Mouse (Mus musculus) forebrain, embryonic 12.5 days (tissue): Measurements from ENCODE around the gene Kank3. TPM values are rescaled to one million over a fixed set of nuclear protein-coding genes. Genes with fewer than 3 reads are reported as not detected.
"Not testable (repeated sequence)": the region's sequence is repeated elsewhere in the genome, so short reads cannot be mapped to it uniquely, and the experiment has no call there.

Experiments
- ATAC-seq: fragments of 200-750 bp; cut with Nextera tagmentation; 2 replicates; pipeline ENCODE4 v1.8.0; 2017; ENCODE audit warnings: moderate TSS enrichment; ENCODE audit not compliant: low FRiP score
- H3K27ac ChIP-seq: fragments of 300-500 bp; sonication (generic); 2 replicates; pipeline ENCODE4 v1.5.1; 2016; ENCODE audit warnings: mild to moderate bottlenecking
- H3K27me3 ChIP-seq: fragments of 300-500 bp; sonication (generic); 2 replicates; pipeline ENCODE4 v1.6.1; 2016; ENCODE audit warnings: mild to moderate bottlenecking
- H3K36me3 ChIP-seq: fragments of 300-500 bp; sonication (generic); replicated peaks from 2 replicates; pipeline ENCODE4 v1.6.1; 2016; ENCODE audit warnings: mild to moderate bottlenecking
- H3K4me1 ChIP-seq: fragments of 300-500 bp; sonication (generic); 2 replicates; pipeline ENCODE4 v1.6.1; 2016
- H3K4me2 ChIP-seq: fragments of 300-500 bp; sonication (generic); 2 replicates; pipeline ENCODE4 v1.6.1; 2016; ENCODE audit warnings: mild to moderate bottlenecking, moderate library complexity
- H3K4me3 ChIP-seq: fragments of 300-500 bp; sonication (generic); replicated peaks from 2 replicates; pipeline ENCODE4 v1.5.1; 2016; ENCODE audit warnings: mild to moderate bottlenecking
- H3K9ac ChIP-seq: fragments of 300-500 bp; sonication (generic); 2 replicates; pipeline ENCODE4 v1.6.1; 2016; ENCODE audit warnings: mild to moderate bottlenecking
- H3K9me3 ChIP-seq: fragments of 300-500 bp; sonication (generic); 2 replicates; pipeline ENCODE4 v1.6.1; 2016
- WGBS: fragments of 180-500 bp; shearing (Covaris S2); methylation state at CpG from one replicate; pipeline ENCODE4 v1.1.7; 2016; 5-methylcytosine and 5-hydroxymethylcytosine counted together
- polyA plus RNA-seq: library from polyadenylated mRNA; unstranded; fragments of >200 nt; fragmentation: Nextera tagmentation; extraction: Ambion mirVana; gene quantifications from 2 replicates; pipeline ENCODE4 v1.2.1, GENCODE M21; 2016

Kank3 gene
- polyA plus RNA-seq, 1 experiment from 2014 or later, result 27.3 TPM

DNA sequence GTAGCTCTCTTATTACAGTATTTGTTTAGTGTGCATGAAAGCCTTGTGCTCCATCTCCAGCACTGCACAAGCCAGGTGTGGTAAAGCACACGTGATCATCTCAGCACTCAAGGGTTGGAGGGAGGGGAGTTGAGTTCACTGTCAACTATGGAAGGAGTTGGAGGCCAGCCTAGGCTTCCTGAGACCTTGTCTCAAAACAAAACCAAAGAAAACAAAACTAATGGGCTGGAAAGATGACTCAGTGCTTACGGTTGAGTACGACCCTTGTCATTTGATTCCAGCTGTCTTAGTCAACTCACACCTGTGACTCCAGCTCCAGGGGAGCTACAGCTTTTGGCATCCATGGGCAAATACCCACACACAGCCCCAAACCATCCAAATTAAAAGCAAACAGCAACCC is 2.2 kb downstream of the Kank3 start:
- H3K4me3 ChIP-seq, result no peak overlapping the region
- 82% methylated on average over 3 of the region's 3 CpGs for WGBS
- no peak overlapping the region for H3K27ac ChIP-seq
- no peak overlapping the region for H3K9ac ChIP-seq
- peaks cover 17% of the 10 kb centered on the region for H3K4me1 ChIP-seq
- ATAC-seq, result no peak
- H3K36me3 ChIP-seq, result no peaks in the 10 kb centered on the region
- H3K4me2 ChIP-seq, result no peak overlapping the region
- H3K27me3 ChIP-seq, result peaks cover 17% of the 10 kb centered on the region
- no peaks in the 10 kb centered on the region for H3K9me3 ChIP-seq

DNA sequence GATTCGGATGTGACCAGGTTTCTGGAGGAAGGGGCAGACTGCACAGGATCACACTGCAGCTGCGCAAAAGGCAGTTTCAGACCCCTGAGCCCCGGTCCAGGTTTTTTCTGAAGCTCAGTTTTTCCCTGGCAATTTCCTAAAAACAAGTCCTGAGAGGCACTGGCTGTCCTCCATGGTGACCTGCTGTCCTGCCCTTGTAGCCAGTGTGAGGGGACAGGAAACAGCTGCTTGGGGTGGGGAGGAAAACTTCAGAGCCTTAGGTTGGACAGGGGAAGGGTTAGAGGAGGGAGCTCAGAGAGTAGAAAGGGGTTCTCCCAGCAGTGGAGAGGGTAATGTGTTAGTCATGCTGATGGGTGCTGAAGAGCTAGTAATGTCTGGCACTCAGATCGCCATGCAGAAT is 2.7 kb downstream of the Kank3 start:
- Histone ChIP-seq H3K36me3 (no peaks in the 10 kb centered on the region), H3K27ac (no peak overlapping the region), H3K27me3 (peaks cover 17% of the 10 kb centered on the region), H3K9ac (no peak overlapping the region), H3K9me3 (no peaks in the 10 kb centered on the region), H3K4me2 (no peak overlapping the region), H3K4me1 (peaks cover 19% of the 10 kb centered on the region), H3K4me3 (no peak overlapping the region)
- WGBS, result 76% methylated on average over 4 of the region's 4 CpGs
- no peak for ATAC-seq

DNA sequence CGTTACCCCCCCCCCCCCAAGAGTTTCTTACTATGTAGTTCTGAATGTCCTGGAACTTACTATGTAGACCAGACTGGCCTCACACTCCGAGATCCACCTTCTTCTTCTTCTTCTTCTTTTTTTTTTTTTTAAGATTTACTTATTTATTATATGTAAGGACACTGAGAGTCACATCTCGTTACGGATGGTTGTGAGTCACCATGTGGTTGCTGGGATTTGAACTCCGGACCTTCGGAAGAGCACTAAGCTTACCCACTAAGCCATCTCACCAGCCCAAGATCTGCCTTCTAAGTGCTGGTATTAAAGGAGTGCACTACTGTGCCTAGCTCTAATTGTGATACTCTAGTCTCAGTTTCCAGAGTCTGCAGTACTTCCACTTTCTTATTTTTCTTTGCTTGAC is 5.1 kb downstream of the Kank3 start:
- H3K27ac ChIP-seq, result no peak overlapping the region
- H3K4me3 ChIP-seq, result no peak overlapping the region
- no peak overlapping the region for H3K4me2 ChIP-seq
- no peak overlapping the region for H3K9ac ChIP-seq
- peaks cover 16% of the 10 kb centered on the region for H3K27me3 ChIP-seq
- peaks cover 19% of the 10 kb centered on the region for H3K36me3 ChIP-seq
- H3K9me3 ChIP-seq, result no peaks in the 10 kb centered on the region
- H3K4me1 ChIP-seq, result peaks cover 31% of the 10 kb centered on the region
- 93% methylated on average over 5 of the region's 6 CpGs for WGBS
- ATAC-seq, result no peak

DNA sequence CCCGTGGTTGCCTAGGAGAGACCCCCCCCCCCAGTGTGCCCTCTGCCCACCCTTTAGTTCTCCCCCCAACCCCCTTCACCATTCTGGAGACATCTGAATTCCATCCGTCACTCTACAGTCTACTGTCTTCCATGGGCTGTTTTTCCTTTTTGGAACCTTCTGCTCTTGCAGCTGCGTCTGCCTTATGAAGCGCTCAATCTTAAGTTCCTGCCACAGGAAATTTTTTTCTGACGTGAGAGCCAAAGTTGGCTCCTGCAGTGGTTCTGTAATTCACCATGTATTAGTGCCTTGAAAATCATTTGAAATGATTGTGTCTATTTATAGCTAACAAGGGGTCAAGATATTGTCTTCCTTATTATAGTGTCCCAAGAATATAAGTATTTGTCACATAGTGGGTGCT is 6.3 kb downstream of the Kank3 start:
- Histone ChIP-seq H3K4me2 (peak overlapping the region; percentile 82), H3K9me3 (no peaks in the 10 kb centered on the region), H3K9ac (no peak overlapping the region), H3K36me3 (peaks cover 31% of the 10 kb centered on the region), H3K4me3 (peak overlapping the region; percentile 50; the same call in 1 of the 2 replicates), H3K27me3 (peaks cover 4% of the 10 kb centered on the region), H3K4me1 (peaks cover 22% of the 10 kb centered on the region), H3K27ac (no peak overlapping the region)
- no peak for ATAC-seq
- WGBS, result 76% methylated on average over 5 of the region's 5 CpGs

DNA sequence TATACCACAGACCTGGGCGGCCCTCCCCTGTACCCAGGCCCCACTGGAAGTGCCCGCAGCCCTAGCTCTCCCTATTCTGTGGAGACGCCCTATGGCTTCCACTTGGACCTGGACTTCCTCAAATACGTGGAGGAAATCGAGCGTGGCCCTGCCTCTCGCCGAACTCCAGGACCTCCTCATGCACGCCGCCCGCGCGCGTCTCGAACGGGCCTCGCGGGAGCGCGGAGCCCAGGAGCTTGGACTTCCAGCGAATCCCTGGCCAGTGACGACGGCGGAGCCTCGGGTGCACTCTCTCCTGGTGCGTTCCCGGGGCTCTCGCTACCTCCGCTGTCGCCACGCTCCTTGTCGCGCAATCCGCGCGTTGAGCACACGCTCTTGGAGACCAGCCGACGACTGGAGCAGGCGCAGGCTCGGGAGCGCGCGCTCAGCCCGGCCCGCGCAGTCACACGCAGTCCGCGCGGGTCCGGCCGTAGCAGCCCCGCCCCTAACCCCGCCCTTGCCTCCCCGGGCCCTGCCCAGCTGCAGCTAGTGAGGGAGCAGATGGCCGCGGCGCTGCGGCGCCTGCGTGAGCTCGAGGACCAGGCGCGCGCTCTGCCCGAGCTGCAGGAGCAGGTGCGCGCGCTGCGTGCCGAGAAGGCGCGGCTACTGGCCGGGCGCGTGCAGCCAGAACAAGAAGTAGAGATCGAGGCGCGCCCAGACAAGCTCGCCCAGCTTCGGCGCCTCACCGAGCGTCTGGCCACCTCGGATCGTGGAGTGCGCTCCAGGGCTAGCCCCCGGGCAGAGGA is 7.1 kb downstream of the Kank3 start:
- Histone ChIP-seq H3K4me3 (peak overlapping the region; percentile 50), H3K36me3 (peaks cover 39% of the 10 kb centered on the region), H3K9me3 (no peaks in the 10 kb centered on the region), H3K27ac (peak overlapping the region; percentile 87), H3K27me3 (peaks cover under 1% of the 10 kb centered on the region; the same call in 1 of the 2 replicates), H3K4me1 (peaks cover 28% of the 10 kb centered on the region), H3K9ac (peak overlapping the region; percentile 80), H3K4me2 (peak overlapping the region; percentile 82)
- ATAC-seq, result peak; percentile 97
- WGBS, result under 1% methylated on average over 89 of the region's 89 CpGs

DNA sequence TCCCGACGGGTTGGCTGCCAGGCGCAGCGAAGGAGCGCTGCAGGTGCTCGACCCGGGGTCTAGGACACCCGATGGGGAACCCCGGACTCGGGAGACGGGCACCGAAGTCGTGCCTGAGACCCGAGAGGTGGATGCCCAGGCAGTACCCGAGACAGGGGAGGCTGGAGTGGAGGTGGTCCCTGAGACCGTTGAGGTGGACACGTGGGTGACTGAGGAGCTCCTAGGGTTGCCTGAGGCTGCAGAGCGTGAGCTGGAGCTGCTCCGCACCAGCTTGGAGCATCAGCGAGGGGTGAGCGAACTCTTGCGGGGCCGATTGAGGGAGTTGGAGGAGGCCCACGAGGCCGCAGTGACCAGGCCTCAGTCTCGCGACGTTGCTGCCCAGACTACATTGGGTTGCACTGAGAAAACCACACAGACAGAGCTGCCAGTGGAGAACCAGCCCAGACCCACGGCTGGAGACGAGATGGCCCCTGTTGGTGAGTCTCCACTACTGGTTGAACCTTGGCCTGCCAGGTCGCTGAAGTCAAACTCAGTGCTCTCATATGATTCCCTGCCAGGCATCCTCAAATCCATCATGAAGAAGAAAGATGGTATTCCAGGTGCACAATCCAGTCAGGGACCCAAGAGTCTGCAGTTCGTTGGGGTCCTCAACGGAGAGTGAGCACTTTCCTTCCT is 7.8 kb downstream of the Kank3 start:
- Histone ChIP-seq H3K4me3 (peak overlapping the region; percentile 50), H3K4me1 (peaks cover 36% of the 10 kb centered on the region), H3K27me3 (no peaks in the 10 kb centered on the region), H3K36me3 (peaks cover 46% of the 10 kb centered on the region), H3K4me2 (peak overlapping the region; percentile 82), H3K9ac (peak overlapping the region; percentile 80), H3K27ac (peak overlapping the region; percentile 87), H3K9me3 (no peaks in the 10 kb centered on the region)
- WGBS, result 18% methylated on average over 33 of the region's 33 CpGs
- ATAC-seq, result peak; percentile 58; the same call in 1 of the 2 replicates

DNA sequence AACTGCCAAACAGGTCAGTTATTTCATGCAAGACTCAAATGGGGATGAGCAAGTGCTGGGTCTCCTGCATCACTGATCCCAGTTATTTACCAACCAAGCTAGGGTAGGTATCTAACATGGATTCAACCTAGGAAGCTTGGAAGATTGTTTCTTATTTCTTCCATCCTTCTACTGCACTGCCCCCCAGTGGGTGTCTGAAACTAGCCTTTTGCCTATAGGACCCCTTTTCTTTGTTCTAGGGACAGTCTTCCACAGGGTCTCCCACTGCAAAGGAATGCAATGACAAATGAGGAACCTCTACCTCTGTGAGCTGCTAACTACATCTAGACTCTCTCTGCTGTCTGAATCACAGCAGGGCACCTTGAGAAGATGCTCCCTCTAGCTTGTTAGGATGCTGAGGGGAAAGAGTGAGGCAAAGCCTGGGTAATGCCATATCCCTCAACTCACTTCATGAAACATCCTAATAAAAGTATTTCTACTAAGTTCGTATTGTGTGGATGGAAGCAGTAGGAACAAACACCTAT is 12.2 kb downstream of the Kank3 start:
- Histone ChIP-seq H3K9me3 (no peaks in the 10 kb centered on the region), H3K4me3 (no peak overlapping the region; the same call in 1 of the 2 replicates), H3K27me3 (no peaks in the 10 kb centered on the region), H3K4me1 (peaks cover 49% of the 10 kb centered on the region), H3K27ac (no peak overlapping the region), H3K4me2 (peak overlapping the region; percentile 4; the same call in 1 of the 2 replicates), H3K9ac (no peak overlapping the region), H3K36me3 (peaks cover 48% of the 10 kb centered on the region)
- WGBS, result 88% methylated on average over 1 of the region's 1 CpGs
- ATAC-seq, result no peak

DNA sequence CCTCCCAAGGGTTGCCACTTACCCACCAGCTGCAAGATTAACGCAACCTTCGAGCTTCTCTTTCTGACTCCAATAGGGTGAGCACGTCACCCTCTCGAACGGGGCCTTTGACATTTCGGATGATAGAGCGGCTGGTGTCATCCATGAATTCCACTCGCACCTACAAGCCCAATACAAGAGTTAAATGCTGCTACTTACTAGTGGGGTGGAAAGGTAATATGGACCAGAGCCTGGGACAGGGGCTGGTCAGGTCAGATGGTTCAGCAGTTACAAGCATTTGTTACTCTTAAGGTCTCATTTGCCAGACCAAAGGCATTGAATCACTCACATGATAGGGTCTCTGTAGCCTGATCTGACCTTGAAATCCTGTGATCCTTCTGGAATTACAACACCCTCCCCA is 12.9 kb downstream of the Kank3 start:
- H3K27me3 ChIP-seq, H3K9me3 ChIP-seq, ATAC-seq, H3K27ac ChIP-seq: not testable (repeated sequence)
- Histone ChIP-seq H3K4me1 (peaks cover 44% of the 10 kb centered on the region), H3K36me3 (peaks cover 48% of the 10 kb centered on the region), H3K4me3 (peak overlapping the region; percentile 77), H3K4me2 (peak overlapping the region; percentile 80), H3K9ac (peak overlapping the region; percentile 87)
- WGBS, result 86% methylated on average over 8 of the region's 8 CpGs

DNA sequence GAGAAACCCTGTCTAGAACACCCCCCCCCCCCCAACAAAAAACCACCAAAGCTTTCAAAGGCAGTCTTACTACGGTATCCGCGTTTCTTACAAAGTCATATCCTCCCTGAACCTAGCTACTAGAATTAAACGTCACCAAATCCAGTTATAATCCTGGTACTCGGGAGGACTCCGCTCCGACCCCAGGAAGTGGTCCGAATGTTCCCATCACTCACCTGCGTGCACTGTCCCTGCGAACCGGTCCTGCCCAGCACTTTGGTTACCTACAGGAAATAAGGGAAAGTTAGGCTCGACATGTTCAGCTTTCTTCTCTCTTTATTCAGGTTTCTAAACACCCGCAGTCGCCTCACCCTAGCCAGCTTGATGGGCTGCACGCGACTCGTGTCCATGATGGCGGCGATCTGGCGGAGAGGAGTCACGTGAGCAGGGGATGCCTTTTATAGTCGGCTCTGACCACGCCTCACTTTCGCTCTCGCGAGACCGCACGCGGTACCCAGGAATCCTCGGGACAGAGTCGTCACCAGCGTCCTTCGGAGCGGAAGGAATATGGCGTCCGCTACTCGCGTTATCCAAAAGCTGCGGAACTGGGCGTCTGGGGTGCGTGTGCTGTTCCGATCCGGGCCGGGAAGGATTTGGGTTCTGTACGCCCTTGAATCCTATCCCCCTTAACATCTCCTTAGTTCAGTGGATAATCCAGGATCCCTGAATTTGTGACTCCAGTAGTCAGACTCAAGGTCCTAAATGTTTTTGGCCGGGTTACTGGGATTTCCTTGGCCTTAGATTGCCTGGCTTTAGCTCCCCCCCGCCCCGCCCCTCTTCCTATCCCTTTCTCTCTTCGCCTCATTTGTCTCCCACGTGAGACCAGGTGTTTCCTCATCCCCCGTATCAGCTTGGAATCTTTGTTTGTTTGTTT is 14.0 kb downstream of the Kank3 start, which contains the start of the genes Rps28 and Ndufa7:
TSS of gene Rps28 (minus strand) at position 479 of the 913 bp plus-strand sequence.
TSS of gene Ndufa7 (plus strand) at position 489 of the 913 bp plus-strand sequence.
- peak within 1 kb of the TSS; percentile 80 for H3K4me2 ChIP-seq
- peak; percentile 94 for ATAC-seq
- no peaks in the 10 kb centered on the region for H3K9me3 ChIP-seq
- peaks cover 33% of the 10 kb centered on the region for H3K4me1 ChIP-seq
- no peaks in the 10 kb centered on the region for H3K27me3 ChIP-seq
- peak within 1 kb of the TSS; percentile 84 for H3K27ac ChIP-seq
- peaks cover 41% of the 10 kb centered on the region for H3K36me3 ChIP-seq
- under 1% methylated on average over 51 of the region's 51 CpGs for WGBS
- H3K4me3 ChIP-seq, result peak within 1 kb of the TSS; percentile 77
- H3K9ac ChIP-seq, result peak within 1 kb of the TSS; percentile 87

DNA sequence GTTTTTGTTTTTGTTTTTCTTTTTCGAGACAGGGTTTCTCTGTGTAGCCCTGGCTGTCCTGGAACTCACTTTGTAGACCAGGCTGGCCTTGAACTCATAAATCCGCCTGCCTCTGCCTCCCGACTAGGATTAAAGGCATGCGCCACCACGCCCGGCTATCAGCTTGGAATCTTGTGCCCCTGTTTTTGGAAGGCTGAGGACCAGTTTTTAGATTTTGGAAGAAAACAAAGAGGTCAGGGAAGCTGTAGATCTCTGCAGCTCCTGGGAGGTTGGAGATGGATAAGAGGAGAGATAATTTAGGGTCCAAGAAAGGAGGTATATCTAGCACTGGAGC is 14.6 kb downstream of the Kank3 start:
- Histone ChIP-seq H3K36me3 (peaks cover 41% of the 10 kb centered on the region), H3K4me1 (peaks cover 33% of the 10 kb centered on the region), H3K9ac (peak overlapping the region; percentile 87), H3K27ac (peak overlapping the region; percentile 84; the same call in 1 of the 2 replicates), H3K4me3 (peak overlapping the region; percentile 77), H3K4me2 (peak overlapping the region; percentile 77)
- ATAC-seq, H3K9me3 ChIP-seq, H3K27me3 ChIP-seq: not testable (repeated sequence)
- 5% methylated on average over 6 of the region's 6 CpGs for WGBS

DNA sequence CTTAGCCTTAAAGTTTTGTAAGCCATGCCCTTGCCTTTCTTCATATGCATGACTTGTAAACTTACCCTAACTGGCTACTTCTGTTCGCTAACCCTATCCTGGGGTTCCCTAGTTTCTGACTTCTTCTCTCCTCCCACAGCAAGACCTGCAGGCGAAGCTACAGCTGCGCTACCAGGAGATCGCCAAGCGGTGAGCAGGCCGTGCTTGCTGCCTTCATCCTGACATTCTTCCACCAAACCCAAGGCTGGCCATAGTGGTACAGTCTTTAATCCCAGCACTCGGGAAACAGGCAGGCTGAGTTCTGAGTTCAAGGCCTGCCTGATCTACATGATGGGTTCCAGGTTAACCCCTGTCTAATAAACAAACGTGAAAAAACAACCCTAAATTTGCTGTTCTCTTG is 15.1 kb downstream of the Kank3 start:
- Histone ChIP-seq H3K36me3 (peaks cover 41% of the 10 kb centered on the region), H3K9me3 (no peaks in the 10 kb centered on the region), H3K27me3 (no peaks in the 10 kb centered on the region), H3K27ac (no peak overlapping the region), H3K4me3 (peak overlapping the region; percentile 77), H3K4me1 (peaks cover 33% of the 10 kb centered on the region), H3K4me2 (peak overlapping the region; percentile 77), H3K9ac (peak overlapping the region; percentile 87; the same call in 1 of the 2 replicates)
- ATAC-seq, result no peak
- 85% methylated on average over 8 of the region's 8 CpGs for WGBS
